In genomic region chr7:99107566-99107965, GRCm38 (mm10) we compare ENCODE assay signal across 8 mouse cellular contexts. TPM values are rescaled to one million over a fixed set of nuclear protein-coding genes. Genes with fewer than 3 reads are reported as not detected.
DNase-seq lines count a peak whose midpoint lies in the region; ATAC-seq and TF ChIP-seq lines count a peak whose summit lies in the region.

No protein-coding gene starts in this region.

- H3K36me3 ChIP-seq in kidney, adult 2 months (ENCODE audit: control insufficient read depth, insufficient read depth, low read length) = no peaks in the 10 kb centered on the region
- no peaks in the 10 kb centered on the region for H3K36me3 ChIP-seq in kidney, embryonic 16.5 days (ENCODE audit: insufficient read depth, low read length)
- H3K36me3 ChIP-seq in ES-E14 (ENCODE audit: control insufficient read depth, insufficient read depth, low read length, poor library complexity, severe bottlenecking) = no peaks in the 10 kb centered on the region
- no peaks in the 10 kb centered on the region for H3K36me3 ChIP-seq in hindbrain, postnatal 0 days (ENCODE audit: insufficient read depth, low read length)
- no peaks in the 10 kb centered on the region for H3K36me3 ChIP-seq in stomach, embryonic 16.5 days (ENCODE audit: control insufficient read depth, insufficient read depth, low read length)
- H3K36me3 ChIP-seq in kidney, embryonic 14.5 days (ENCODE audit: control insufficient read depth, insufficient read depth, low read length) = no peaks in the 10 kb centered on the region

- no peak overlapping the region for H3K27ac ChIP-seq in kidney, adult 2 months (ENCODE audit: insufficient read depth, low read depth, low read length)
- no peak overlapping the region for H3K27ac ChIP-seq in kidney, embryonic 16.5 days (ENCODE audit: low read length)
- H3K27ac ChIP-seq in ES-E14 (ENCODE audit: insufficient read depth, low read depth, low read length, poor library complexity, severe bottlenecking) = no peak overlapping the region
- no peak overlapping the region for H3K27ac ChIP-seq in hindbrain, postnatal 0 days
- H3K27ac ChIP-seq in stomach, embryonic 16.5 days (ENCODE audit: low read length) = no peak overlapping the region
- H3K27ac ChIP-seq in kidney, embryonic 14.5 days (ENCODE audit: low read depth, low read length) = no peak overlapping the region

- TF ChIP-seq CTCF in kidney, adult 2 months (conservative IDR thresholded peaks at IDR 0.05; ENCODE audit: insufficient read depth, insufficient read length, low read depth, low read length) = peak; percentile 25; the same call in 1 of the 2 replicates
- peak; percentile 73 for TF ChIP-seq CTCF in hindbrain, postnatal 0 days (IDR thresholded peaks at IDR 0.05; ENCODE audit: low read depth)

- no peak overlapping the region for H3K4me3 ChIP-seq in kidney, adult 2 months (ENCODE audit: insufficient read depth, low read depth, low read length)
- H3K4me3 ChIP-seq in kidney, embryonic 16.5 days (ENCODE audit: low read length) = no peak overlapping the region
- H3K4me3 ChIP-seq in ES-E14 (ENCODE audit: insufficient read depth in 1 of 2, low read depth in 1 of 2, low read length in 2 of 2, poor library complexity in 1 of 2, severe bottlenecking in 1 of 2) = no peak overlapping the region
- H3K4me3 ChIP-seq in hindbrain, postnatal 0 days (ENCODE audit: low read length) = no peak overlapping the region
- H3K4me3 ChIP-seq in stomach, embryonic 16.5 days (replicated peaks; ENCODE audit: low read length) = no peak overlapping the region
- no peak overlapping the region for H3K4me3 ChIP-seq in kidney, embryonic 14.5 days (ENCODE audit: low read length)

- no peaks in the 10 kb centered on the region for H3K9me3 ChIP-seq in kidney, embryonic 16.5 days (ENCODE audit: low read length)
- no peaks in the 10 kb centered on the region for H3K9me3 ChIP-seq in ES-E14 (ENCODE audit: control insufficient read depth, insufficient read depth, low read depth, low read length)
- H3K9me3 ChIP-seq in hindbrain, postnatal 0 days (ENCODE audit: low read length) = no peaks in the 10 kb centered on the region
- H3K9me3 ChIP-seq in stomach, embryonic 16.5 days (replicated peaks; ENCODE audit: control insufficient read depth, low read length) = no peaks in the 10 kb centered on the region
- no peaks in the 10 kb centered on the region for H3K9me3 ChIP-seq in kidney, embryonic 14.5 days (ENCODE audit: control insufficient read depth, low read length)

- in situ Hi-C loops in ES-E14 (cut with MboI; ENCODE audit: low sequenced_read_pairs in 2 of 2, unreplicated experiment in 2 of 2) = no loop called here

- peak; percentile 62 for DNase-seq in kidney, adult 2 months
- DNase-seq in A20 (ENCODE audit: low read depth, low spot score) (peak; percentile 54), ES-E14 (ENCODE audit: low read depth, low spot score) (peak; percentile 25)
- DNase-seq in hindbrain, postnatal 0 days (ENCODE audit: low spot score) = peak; percentile 84
- DNase-seq in layer of hippocampus, adult 9-11 months = no peak

- 42% methylated on average over 3 of the region's 3 CpGs for WGBS in kidney, adult 2 months
- 39% methylated on average over 3 of the region's 3 CpGs for WGBS in kidney, embryonic 16.5 days
- WGBS in hindbrain, postnatal 0 days = 61% methylated on average over 3 of the region's 3 CpGs
- WGBS in stomach, embryonic 16.5 days = 29% methylated on average over 3 of the region's 3 CpGs
- 54% methylated on average over 3 of the region's 3 CpGs for WGBS in kidney, embryonic 14.5 days

- no peak for ATAC-seq in kidney, embryonic 16.5 days (ENCODE audit: low FRiP score, low TSS enrichment)
- ATAC-seq in hindbrain, postnatal 0 days = peak; percentile 68
- ATAC-seq in stomach, embryonic 16.5 days (ENCODE audit: insufficient read depth, low FRiP score) = 0 out of 2 replicates have a peak, but pooled peaks have one; percentile 59
- ATAC-seq in kidney, embryonic 14.5 days (ENCODE audit: low FRiP score, low TSS enrichment) = no peak

- H3K4me2 ChIP-seq in kidney, embryonic 16.5 days (replicated peaks; ENCODE audit: low read depth, low read length) = no peak overlapping the region
- H3K4me2 ChIP-seq in hindbrain, postnatal 0 days (ENCODE audit: low read depth, low read length) = no peak overlapping the region
- no peak overlapping the region for H3K4me2 ChIP-seq in stomach, embryonic 16.5 days (ENCODE audit: low read depth, low read length)
- no peak overlapping the region for H3K4me2 ChIP-seq in kidney, embryonic 14.5 days (replicated peaks; ENCODE audit: low read depth, low read length)

- peaks cover 10% of the 10 kb centered on the region for H3K4me1 ChIP-seq in kidney, adult 2 months (ENCODE audit: control insufficient read depth, insufficient read depth, low read length)
- peaks cover 19% of the 10 kb centered on the region for H3K4me1 ChIP-seq in kidney, embryonic 16.5 days (ENCODE audit: insufficient read depth, low read length)
- H3K4me1 ChIP-seq in ES-E14 (ENCODE audit: control insufficient read depth in 2 of 2, insufficient read depth in 2 of 2, low read length in 2 of 2, poor library complexity in 1 of 2) = peaks cover 2 to 4% of the 10 kb centered on the region in 2 experiments; a peak in 3 of 4 replicates
- no peaks in the 10 kb centered on the region for H3K4me1 ChIP-seq in hindbrain, postnatal 0 days (ENCODE audit: insufficient read depth, low read length)
- H3K4me1 ChIP-seq in stomach, embryonic 16.5 days (ENCODE audit: control insufficient read depth, insufficient read depth, low read length) = peaks cover 5% of the 10 kb centered on the region; the same call in 1 of the 2 replicates
- peaks cover 14% of the 10 kb centered on the region for H3K4me1 ChIP-seq in kidney, embryonic 14.5 days (ENCODE audit: control insufficient read depth, insufficient read depth, low read length)

- no peak for TF ChIP-seq POLR2A in kidney, adult 2 months (IDR thresholded peaks at IDR 0.05; ENCODE audit: low read depth, low read length)

- H3K27me3 ChIP-seq in kidney, adult 2 months (replicated peaks; ENCODE audit: control insufficient read depth, insufficient read depth, low read length) = no peaks in the 10 kb centered on the region
- no peaks in the 10 kb centered on the region for H3K27me3 ChIP-seq in kidney, embryonic 16.5 days (ENCODE audit: insufficient read depth, low read length)
- H3K27me3 ChIP-seq in hindbrain, postnatal 0 days (ENCODE audit: insufficient read depth, low read length) = no peaks in the 10 kb centered on the region
- H3K27me3 ChIP-seq in stomach, embryonic 16.5 days (ENCODE audit: control insufficient read depth, insufficient read depth, low read length) = no peaks in the 10 kb centered on the region
- no peaks in the 10 kb centered on the region for H3K27me3 ChIP-seq in kidney, embryonic 14.5 days (ENCODE audit: control insufficient read depth, insufficient read depth, low read length)

- H3K9ac ChIP-seq in kidney, embryonic 16.5 days (replicated peaks; ENCODE audit: low read length) = no peak overlapping the region
- H3K9ac ChIP-seq in ES-E14 (ENCODE audit: insufficient read depth, low read depth, low read length, poor library complexity, severe bottlenecking) = no peak overlapping the region
- H3K9ac ChIP-seq in hindbrain, postnatal 0 days (replicated peaks; ENCODE audit: low read length) = no peak overlapping the region
- no peak overlapping the region for H3K9ac ChIP-seq in stomach, embryonic 16.5 days (ENCODE audit: low read length)
- no peak overlapping the region for H3K9ac ChIP-seq in kidney, embryonic 14.5 days (ENCODE audit: low read depth, low read length)

TF ChIP-seq in ES-E14, 5 proteins besides CTCF, POLR2A, EP300 and RAD21:
- no peak for TF ChIP-seq CHD2 (IDR thresholded peaks at IDR 0.05; ENCODE audit: low read depth, low read length)
- no peak for TF ChIP-seq MAFK (IDR thresholded peaks at IDR 0.05; ENCODE audit: insufficient read depth, low read depth, low read length)
- no peak for TF ChIP-seq HCFC1 (IDR thresholded peaks at IDR 0.05; ENCODE audit: borderline replicate concordance, insufficient read depth, low read length)
- no peak for TF ChIP-seq ZNF384 (IDR thresholded peaks at IDR 0.05; ENCODE audit: low read depth, low read length)
- no peak for TF ChIP-seq ZC3H11A (IDR thresholded peaks at IDR 0.05; ENCODE audit: borderline replicate concordance, low read depth, low read length)
TF ChIP-seq in ES-E14: peak in this region for 0.

RNA-seq across cellular contexts. Expression of gene Uvrag, which starts 33.4 kb away (rescaled TPM):
- 8.0 and 17.0 TPM in 2 replicates for polyA plus RNA-seq in kidney, adult 2 months (2012; rRNA removed)
- polyA plus RNA-seq in kidney, embryonic 16.5 days (2015; fragmentation: Nextera tagmentation; extraction: Ambion mirVana) = 16.6 and 18.7 TPM in 2 replicates
- 13.6 and 14.6 TPM in 2 replicates for total RNA-seq in ES-E14 (2012; rRNA removed)
- total RNA-seq in hindbrain, postnatal 0 days (2014; rRNA removed) = 17.9 and 36.7 TPM in 2 replicates
- polyA plus RNA-seq in hindbrain, postnatal 0 days (2015; fragmentation: Nextera tagmentation; extraction: Ambion mirVana) = 16.5 and 17.1 TPM in 2 replicates
- polyA plus RNA-seq in stomach, embryonic 16.5 days (2015; fragmentation: Nextera tagmentation; extraction: Ambion mirVana) = 14.4 and 14.8 TPM in 2 replicates
- 15.1 and 22.7 TPM in 2 replicates for polyA plus RNA-seq in kidney, embryonic 14.5 days (2014; fragmentation: Nextera tagmentation; extraction: Ambion mirVana)

Comparison
In these comparisons a context has a peak if more than half of its experiments do, and no peak if none do; other contexts are left out.
1. ATAC-seq: peak in hindbrain, postnatal 0 days (single experiment) and stomach, embryonic 16.5 days (single experiment); none in kidney, embryonic 16.5 days (single experiment) and kidney, embryonic 14.5 days (single experiment).